Mouse (Mus musculus) spleen, postnatal 0 days (tissue): ENCODE data around the gene 4933405O20Rik. TPM values are rescaled to one million over a fixed set of nuclear protein-coding genes. Genes with fewer than 3 reads are reported as not detected.

Experiments used
- polyA plus RNA-seq: library from polyadenylated mRNA; unstranded; fragments of >200 nt; fragmentation: Nextera tagmentation; extraction: Ambion mirVana; gene quantifications from 2 replicates; pipeline ENCODE4 v1.2.1, GENCODE M21; 2015

The 4933405O20Rik gene
- not detected in 2 replicates for polyA plus RNA-seq

GRCm38 (mm10) chr7:50598890-50599289 is at the start of gene 4933405O20Rik:
Gene 4933405O20Rik, plus strand, starts transcription at chr7:50599190.

